Mouse (Mus musculus) CD8-positive naive resting alpha-beta T cell, adult 57 days (primary cell): ENCODE measurements around the gene Fbxo3. TPM values are rescaled to one million over a fixed set of nuclear protein-coding genes. Genes with fewer than 3 reads are reported as not detected.

Source experiments
- total RNA-seq: library from RNA; stranded (reverse); gene quantifications from one replicate; pipeline ENCODE4 v1.2.4, GENCODE M21; 2023

Gene Fbxo3
- total RNA-seq = 25.6 TPM

GRCm38 (mm10) chr2:104027458-104028138 lies at the start of gene Fbxo3:
Fbxo3 (plus strand) TSS chr2:104027721.

GRCm38 (mm10) chr2:104028139-104028723 lies 710 bp downstream of the Fbxo3 start, which contains the start of gene 4931422A03Rik:
4931422A03Rik (minus strand) TSS chr2:104028361.

GRCm38 (mm10) chr2:104065526-104065925 lies 38.0 kb downstream of the Fbxo3 start, which contains the start of gene Gm10912:
Gm10912 (plus strand) TSS chr2:104065826.

GRCm38 (mm10) chr2:104068450-104068849 lies 40.9 kb downstream of the Fbxo3 start, which contains the start of gene Gm10799:
Gm10799 (minus strand) TSS chr2:104068550.

GRCm38 (mm10) chr2:104069704-104070185 lies 42.2 kb downstream of the Fbxo3 start, which contains the start of gene Cd59b:
Cd59b (plus strand) TSS chr2:104069849.

GRCm38 (mm10) chr2:104095741-104096213 lies 68.3 kb downstream of the Fbxo3 start, which contains the start of gene Cd59a:
Cd59a (plus strand) TSS chr2:104095801.

Other genes with a start within 250 kb of the Fbxo3 start
- 261 TPM for gene Caprin1, start 230.1 kb upstream of the Fbxo3 start, total RNA-seq
- 12.5 TPM for gene Lmo2, start 69.7 kb upstream of the Fbxo3 start, total RNA-seq
- not detected for gene 4931422A03Rik, start 640 bp downstream of the Fbxo3 start, total RNA-seq
- gene Gm10912, start 38.1 kb downstream of the Fbxo3 start, total RNA-seq = 0.92 TPM
- gene Gm10799, start 40.8 kb downstream of the Fbxo3 start, total RNA-seq = not detected
- gene Cd59b, start 42.1 kb downstream of the Fbxo3 start, total RNA-seq = not detected
- gene Cd59a, start 68.1 kb downstream of the Fbxo3 start, total RNA-seq = not detected
- gene A930018P22Rik, start 95.0 kb downstream of the Fbxo3 start, total RNA-seq = not detected